Mouse (Mus musculus) B cell, adult 62 days (primary cell): ENCODE data around the gene Entpd3. TPM values are rescaled to one million over a fixed set of nuclear protein-coding genes. Genes with fewer than 3 reads are reported as not detected.

ENCODE experiments used
- total RNA-seq: library from RNA; stranded (reverse); gene quantifications from 4 replicates; pipeline ENCODE4 v1.2.4, GENCODE M21; 2023

Entpd3 gene
- not detected in 4 replicates for total RNA-seq

DNA sequence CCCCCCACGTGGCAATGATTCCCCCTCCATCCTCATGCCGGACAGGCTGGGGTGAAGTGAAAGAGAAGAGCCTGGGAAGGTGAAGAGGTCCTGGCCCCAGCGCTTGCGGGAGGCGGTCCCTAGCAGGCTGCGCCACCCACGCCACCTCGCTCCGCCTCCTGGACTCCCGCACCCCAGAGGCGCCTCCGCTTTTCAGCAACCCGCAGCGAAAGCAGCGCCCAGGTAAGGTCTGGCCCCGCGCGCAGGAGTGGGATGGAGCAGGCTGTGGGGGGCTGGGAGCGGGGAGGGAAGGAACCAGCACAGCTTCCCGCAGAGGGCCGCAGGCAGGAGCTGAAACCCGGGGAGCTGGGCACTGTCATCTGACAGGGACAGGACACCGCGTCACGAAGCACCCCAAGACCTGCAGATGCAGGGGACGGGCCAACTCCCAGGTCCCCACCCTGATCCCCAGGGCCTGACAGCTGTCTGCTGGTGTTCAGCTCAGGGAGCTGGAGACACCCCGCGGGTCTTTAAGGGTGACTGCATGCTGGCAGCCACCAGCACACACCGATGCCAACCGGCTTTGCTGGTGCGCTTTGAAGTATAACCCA lies at the start of gene Entpd3:
Entpd3 (plus strand) TSS at position 157 of the 590 bp plus-strand sequence.

DNA sequence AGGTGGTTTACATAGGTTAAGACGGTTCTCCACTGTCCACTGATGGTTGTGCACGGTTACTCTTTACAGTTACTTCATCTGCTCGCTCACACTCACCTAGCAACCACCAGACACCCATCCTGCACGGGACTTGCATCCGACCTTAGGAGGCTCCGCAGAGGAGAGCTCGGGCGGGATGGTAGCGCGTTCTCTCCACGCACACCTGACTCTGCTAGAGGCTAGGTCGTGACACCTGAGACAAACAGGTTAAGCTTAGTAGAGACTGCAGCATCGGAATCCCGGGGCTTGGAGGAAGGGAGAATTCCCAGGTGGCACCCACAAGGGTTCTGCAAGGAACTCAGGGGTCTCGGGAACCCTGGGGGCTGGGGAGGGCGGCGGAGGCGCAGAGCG lies 47.6 kb upstream of the Entpd3 start, which contains the start of gene Eif1b:
Eif1b (plus strand) TSS at position 223 of the 390 bp plus-strand sequence.

DNA sequence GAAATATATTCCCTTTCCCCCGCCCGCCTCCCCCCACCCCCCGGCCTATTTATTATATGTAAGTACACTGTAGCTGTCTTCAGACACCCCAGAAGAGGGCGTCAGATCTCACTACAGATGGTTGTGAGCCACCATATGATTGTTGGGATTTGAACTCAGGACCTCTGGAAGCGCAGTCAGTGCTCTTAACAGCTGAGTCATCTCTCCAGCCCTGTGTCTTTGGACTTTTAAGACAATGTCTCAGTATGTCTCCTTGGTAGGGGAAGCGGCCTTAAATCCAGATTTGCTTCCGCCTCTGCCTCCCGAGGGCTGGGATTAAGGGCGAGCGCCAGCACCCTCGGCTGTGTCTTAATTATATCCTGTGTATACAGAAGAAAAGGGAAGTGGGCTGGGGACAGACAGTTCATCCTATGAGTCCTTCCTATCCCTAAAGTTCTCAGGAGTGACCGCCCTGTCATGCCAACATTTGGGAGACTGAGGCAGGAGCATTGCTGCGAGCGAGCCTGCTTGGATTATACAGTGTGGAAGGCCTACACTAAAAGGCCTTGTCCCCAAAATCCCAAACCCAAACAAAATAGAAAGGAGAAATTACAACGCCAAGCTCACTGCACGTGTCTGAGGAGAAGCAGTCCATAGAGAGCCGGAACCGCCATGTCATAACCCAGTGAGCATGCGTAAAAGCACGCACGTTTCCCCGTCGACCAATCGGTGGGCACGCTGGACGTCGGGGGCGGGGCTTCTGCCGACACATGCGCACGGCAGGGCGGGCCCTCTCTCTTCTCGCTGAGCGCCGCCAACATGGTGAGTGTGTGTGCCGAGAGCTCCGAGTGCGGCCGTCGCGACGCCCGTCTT lies 31.3 kb downstream of the Entpd3 start, which contains the start of gene Rpl14:
Rpl14 (plus strand) TSS at position 704 of the 852 bp plus-strand sequence.

Other genes starting within 250 kb of the Entpd3 start
- not detected in 4 replicates for gene Myrip, start 238.3 kb upstream of the Entpd3 start, total RNA-seq
- 40.3 to 45.4 TPM (median 43.6 TPM) in 4 replicates for gene Eif1b, start 47.6 kb upstream of the Entpd3 start, total RNA-seq
- 771 to 841 TPM (median 812 TPM) in 4 replicates for gene Rpl14, start 31.6 kb downstream of the Entpd3 start, total RNA-seq